Mouse (Mus musculus) brain, embryonic 18.5 days (tissue): ENCODE data around the gene Fkbp5.

Experiments
- DNase-seq: peaks from one replicate; pipeline ENCODE4 v3.0.0-alpha.2; 2012; ENCODE audit warnings: low read depth, low spot score

The Fkbp5 gene

GRCm38 (mm10) chr17:28523355-28524008 lies 6.2 kb upstream of the Fkbp5 start:
- DNase-seq, result no peak

DNA sequence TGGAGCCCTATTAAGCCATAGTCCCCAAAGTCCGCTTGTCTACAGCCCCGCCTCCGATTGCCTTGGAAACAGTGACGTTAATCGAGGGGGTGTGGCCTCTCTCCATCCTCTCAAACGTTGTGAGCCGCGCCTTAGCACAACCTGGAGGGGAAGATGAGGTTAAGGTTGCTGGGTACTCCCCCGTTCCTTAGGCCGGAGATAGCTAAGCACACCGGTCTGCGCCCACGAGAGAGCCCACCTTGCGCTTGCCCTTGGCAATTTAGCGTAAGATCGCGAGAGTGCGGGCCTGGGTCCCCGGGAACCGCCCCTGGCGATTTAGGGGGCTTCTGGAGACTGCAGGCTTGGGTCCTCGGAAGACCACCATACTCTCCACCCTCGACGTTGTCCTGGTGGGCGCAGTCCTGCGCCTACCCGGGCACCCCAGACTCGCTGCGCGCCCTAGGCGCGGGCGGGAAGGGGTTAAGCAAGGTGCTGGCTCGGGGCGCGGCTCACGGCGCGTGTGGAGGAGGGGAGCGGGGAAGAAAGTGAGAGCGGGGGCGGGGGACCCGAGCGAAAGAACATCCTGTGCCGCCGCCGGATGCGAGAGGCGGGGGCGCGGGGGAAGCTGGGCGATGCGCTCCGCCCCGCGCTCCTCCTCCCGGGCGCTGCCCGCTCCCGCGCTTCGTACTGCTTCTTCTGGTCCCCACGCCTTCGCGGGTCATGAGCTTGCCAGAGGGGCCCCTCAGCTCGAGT lies 5.5 kb upstream of the Fkbp5 start:
- peak; percentile 79 for DNase-seq

- DNase-seq, result no peak
These were observed 4.6 kb upstream of the Fkbp5 start for GRCm38 (mm10) chr17:28521920-28522319.

DNA sequence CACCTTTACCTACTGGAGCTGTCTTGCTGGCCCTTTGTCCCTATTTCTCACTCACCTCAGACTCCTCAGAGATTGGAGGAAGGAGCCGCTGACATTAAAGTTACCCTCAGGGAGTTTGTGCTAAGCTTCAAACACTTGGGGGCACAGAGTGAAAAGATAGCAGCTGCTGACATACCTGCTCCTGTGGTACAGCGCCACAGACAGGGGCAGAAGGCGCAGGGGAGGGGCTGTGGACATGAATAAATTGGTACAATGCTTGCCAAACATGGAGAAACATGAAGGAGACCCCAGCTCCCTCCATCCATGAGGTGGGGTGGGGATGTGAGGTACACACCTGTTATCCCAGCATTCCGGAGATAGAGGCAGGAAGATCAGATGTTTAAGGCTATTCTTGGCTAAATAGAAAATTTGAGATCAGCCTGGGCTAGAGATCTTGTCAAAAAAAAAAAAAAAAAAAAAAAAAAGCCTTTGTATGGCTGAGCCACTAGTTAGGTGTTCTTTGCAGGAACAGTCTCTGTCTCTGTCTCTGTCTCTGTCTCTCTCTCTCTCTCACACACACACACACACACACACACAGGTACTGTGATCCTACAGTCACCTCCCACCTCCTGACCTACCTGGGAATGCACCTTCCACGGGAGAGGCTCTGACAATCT lies 3.9 kb upstream of the Fkbp5 start:
- DNase-seq, result no peak

DNA sequence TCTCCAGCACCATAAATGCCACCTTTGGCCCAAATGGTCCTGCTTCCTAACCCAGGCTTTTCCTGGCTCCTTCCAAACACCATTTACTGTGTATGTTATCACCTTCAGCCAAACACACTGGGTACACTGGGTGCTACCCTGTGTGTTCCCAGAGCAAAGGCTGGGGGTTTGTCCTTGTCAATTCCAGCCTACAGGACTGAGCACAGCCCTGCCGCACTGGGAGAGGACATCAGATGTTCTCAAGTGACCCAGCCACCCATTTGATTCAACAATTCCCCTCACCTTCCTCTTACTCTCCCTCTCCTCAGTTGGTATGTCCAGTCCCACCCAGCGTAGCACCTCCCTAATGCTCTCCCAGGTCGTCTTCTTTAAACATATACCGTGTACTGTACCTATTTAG lies 3.2 kb upstream of the Fkbp5 start:
- no peak for DNase-seq

GRCm38 (mm10) chr17:28519827-28520226 lies 2.5 kb upstream of the Fkbp5 start:
- no peak for DNase-seq

DNA sequence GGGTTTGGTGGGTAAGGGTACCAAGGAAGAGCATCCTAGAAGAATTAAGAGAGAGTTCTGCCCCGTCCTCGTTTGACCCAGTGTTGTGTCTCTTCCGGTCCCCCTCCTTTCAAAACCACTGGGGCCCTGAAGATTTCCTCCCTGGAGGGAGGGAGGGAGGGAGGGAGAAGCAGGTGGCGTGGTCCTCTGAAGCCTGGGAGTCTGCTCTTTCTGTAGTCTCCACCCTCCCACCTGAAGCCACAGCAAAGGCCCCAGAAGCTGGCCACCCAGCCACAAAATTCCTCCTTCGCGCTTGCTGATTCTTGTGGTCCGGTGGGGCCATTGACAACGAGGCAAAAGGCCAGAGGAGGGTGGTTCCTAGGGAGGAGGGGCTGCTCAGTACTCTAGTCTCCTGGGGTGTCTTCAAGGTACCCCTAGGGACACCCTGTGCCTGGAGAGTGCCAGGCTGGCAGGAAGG lies 1.3 kb upstream of the Fkbp5 start:
- no peak for DNase-seq

DNA sequence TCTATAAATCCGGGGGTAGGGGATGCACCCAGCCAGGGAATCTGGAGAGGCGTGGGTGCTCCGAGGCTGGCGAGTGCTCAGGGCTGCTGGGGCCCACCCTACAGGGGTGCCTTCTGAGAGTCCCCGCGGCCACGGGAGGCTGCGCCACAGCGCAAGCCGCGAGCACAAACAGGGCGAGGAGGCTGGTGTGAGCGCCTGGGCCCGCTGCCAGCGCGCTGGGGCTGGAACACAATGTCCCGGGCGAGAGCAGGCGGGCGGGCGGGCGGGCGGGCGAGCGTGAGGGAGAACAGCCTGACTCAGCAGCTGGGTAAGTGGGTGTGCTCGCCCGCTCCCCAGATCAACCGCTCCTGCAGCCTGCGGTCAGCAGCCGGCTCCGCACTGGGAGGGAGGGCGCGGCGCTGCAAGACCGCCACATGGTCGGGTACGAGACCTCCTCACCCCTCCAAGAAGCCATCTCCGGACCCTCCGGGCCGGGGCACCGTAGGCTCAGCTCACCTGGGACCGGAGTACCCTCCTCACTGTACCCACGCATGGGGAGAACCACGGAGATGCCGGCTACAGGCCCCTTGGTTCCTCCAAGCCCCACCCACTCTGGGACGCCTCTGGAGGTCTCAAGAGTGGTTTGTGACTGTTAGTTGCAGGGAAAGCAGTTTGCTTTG lies 758 bp upstream of the Fkbp5 start:
- DNase-seq, result peak; percentile 24

DNA sequence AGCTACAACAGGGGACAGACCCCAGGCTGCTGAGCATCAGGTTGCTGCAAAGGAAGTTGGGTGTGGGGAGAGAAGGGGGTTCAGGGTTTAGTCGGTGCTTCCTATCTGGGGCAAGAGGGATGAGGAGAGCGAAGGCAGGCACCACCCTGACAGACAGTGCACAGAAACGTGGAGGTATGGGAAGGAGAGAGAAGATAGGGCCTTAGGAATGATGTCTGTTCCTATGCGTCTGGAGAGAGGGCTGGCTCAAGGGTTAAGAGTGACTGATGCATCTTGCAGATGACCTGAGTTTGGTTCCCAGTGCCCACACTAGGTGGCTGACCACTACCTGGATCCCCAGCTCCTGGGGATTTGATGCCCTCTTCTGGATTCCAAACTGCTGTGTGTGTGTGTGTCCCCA lies 446 bp downstream of the Fkbp5 start:
- DNase-seq, result no peak

DNA sequence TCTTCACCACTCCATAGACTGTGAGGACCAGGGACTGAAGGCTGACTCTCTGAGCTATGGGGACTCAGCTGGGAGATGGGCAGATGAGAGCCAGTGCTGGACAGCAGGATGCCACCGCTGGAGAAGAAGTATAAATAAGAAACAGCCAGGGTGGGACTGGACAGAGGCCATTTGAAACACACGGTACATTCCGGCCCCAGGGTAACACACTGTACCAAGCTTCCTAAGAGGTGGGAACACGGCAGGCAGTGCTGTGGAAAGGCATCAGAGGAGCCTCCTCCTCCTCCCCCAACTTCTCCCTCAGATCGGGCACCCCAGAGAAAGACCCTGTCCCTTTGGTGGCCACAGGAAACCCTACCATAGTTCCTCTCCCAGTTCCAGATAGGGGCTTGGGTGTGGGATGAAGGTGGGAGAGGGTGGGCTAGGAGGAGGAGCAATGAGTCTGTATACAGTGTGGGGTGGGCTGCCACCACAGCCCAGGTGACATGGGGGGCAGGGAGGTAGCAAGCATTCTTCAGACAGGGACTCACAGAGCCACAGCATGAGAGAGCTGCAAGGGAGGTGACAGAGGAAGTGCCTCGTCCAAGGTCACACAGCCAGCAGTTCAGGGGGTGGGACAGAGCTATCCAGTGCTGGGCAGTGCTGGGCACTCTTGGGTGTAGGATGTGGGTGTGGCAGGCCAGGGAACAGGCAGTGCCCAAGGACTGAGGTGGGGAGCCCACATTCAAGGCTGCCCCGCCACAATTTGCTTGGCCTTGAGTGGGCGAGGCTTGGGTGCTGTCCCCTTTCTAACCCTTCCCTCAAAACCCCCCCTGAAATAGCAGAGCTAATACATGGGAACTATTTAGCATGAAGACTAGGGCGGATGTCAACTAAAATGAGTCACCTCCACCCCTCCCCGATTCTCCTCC lies 1.6 kb downstream of the Fkbp5 start:
- no peak for DNase-seq

GRCm38 (mm10) chr17:28514555-28514954 lies 2.8 kb downstream of the Fkbp5 start:
- no peak for DNase-seq

DNA sequence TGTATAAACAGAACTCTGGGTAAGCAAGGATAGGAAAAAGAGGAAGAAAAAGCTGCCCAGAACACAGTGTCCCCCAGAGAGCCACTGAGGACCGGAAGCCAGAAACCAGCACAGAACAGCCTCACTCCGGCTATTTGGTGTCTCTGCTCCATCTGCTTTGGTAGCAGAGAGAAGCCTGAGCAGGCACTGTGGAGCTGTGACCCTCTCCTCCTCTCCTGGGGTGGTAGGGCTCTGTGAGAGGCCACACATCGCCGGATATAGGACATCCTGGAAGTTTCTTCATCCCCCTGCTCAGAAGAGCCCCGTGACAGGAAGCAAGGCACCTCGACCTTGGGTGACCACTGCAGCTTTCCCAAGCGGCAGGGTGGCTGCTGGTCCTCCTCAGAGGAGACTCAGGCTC lies 3.5 kb downstream of the Fkbp5 start:
- no peak for DNase-seq

- no peak for DNase-seq
These were observed 4.0 kb downstream of the Fkbp5 start for GRCm38 (mm10) chr17:28513337-28513736.

DNA sequence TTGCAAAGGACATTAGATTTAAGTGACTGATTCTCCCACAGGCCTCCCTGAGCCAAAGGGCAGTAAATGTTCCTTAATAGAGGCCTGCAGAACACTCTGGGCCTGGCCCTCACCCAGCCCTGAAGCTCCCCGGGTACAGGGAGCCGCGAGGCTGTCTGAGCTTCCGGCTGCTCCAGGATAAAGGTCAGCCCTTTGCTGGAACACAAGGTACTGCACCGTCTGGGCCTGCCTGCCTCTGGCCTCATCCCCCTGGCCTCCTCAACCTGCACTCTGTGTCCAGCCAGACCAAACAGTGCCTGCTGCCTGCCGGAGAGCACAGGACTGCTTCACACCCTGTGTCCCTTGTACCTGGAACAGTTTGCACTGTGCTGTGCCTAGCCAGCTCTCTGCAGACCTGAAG lies 4.6 kb downstream of the Fkbp5 start:
- DNase-seq, result no peak

GRCm38 (mm10) chr17:28511616-28512541 lies 5.4 kb downstream of the Fkbp5 start:
- DNase-seq, result no peak

- DNase-seq, result no peak
These were observed 6.6 kb downstream of the Fkbp5 start for GRCm38 (mm10) chr17:28510445-28511342.

DNA sequence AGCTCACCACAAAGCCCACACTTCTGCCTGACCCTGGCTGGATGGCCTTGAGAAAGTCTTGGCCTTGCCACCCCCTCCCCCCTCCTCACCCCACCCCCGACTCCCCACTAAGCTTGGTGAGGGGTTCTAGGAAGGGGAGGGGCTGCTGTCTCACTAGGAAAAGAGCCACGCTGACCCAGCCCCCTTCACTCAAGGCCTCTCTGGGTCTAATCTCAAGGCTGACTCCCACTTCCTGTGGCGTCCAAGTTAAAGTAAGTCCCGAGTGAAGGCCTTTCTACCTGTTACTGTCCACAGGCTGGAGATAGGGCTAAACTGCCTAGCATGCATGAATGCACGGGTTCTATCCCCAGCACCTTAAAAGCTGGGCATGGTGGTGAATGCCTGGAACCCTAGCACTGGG lies 9.8 kb downstream of the Fkbp5 start:
- no peak for DNase-seq

DNA sequence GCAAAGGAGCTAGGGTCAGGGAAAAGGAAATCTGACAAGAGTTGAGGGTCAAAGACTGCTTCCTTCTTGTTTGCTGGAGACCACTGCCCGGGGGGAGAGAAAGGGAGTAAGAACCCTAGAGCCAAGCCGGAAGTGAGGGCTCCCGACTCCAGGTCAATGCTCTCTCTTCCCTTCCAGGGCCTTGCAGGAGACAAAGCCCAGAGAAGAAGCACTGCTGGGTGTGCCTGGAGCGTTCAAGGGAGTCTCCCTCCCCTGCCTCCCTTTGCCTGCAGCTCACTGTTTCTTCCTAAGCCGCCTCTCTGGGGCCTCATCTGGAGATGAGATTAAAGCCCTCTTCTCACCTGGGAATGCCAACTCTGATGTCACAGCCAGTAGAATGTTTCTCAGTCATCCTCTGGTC lies 10.4 kb downstream of the Fkbp5 start:
- DNase-seq, result no peak

DNA sequence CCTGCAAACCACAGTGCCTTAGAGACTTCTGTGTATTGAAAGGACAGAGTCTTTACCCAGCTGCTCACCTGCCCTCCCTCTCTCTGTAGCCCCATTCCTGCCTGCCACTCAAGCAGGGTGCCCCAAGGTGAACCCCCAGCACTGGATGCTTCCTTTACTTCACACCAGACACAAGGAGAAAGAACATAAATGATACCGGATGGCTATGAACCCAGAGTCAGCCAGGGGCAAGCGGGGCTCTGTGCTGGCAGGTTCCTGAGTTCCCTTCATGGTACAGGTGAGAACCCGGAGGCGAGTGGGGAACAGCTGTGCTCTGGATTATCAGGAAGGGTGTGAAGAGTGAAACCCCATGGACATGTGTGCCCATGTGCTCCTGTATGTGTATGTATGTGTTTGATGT lies 11.7 kb downstream of the Fkbp5 start:
- no peak for DNase-seq
